Mouse (Mus musculus) liver, embryonic 15.5 days (tissue): ENCODE results near the gene Alk. TPM values are rescaled to one million over a fixed set of nuclear protein-coding genes. Genes with fewer than 3 reads are reported as not detected.

Experiments
- ATAC-seq: fragments of 200-750 bp; cut with Nextera tagmentation; 2 replicates; pipeline ENCODE4 v1.8.0; 2017; ENCODE audit warnings: moderate number of reproducible peaks, mild to moderate bottlenecking, moderate library complexity; ENCODE audit not compliant: insufficient read depth
- H3K27ac ChIP-seq: fragments of 300-500 bp; sonication (generic); replicated peaks from 2 replicates; pipeline ENCODE4 v1.5.1; 2015; ENCODE audit warnings: mild to moderate bottlenecking, inconsistent platforms
- H3K27me3 ChIP-seq: fragments of 300-500 bp; sonication (generic); 2 replicates; pipeline ENCODE4 v1.6.1; 2015; ENCODE audit warnings: mild to moderate bottlenecking, inconsistent platforms
- H3K36me3 ChIP-seq: fragments of 300-500 bp; sonication (generic); replicated peaks from 2 replicates; pipeline ENCODE4 v1.6.1; 2015; ENCODE audit warnings: moderate library complexity, mild to moderate bottlenecking, inconsistent platforms
- H3K4me1 ChIP-seq: fragments of 300-500 bp; sonication (generic); replicated peaks from 2 replicates; pipeline ENCODE4 v1.6.1; 2015; ENCODE audit warnings: inconsistent platforms
- H3K4me2 ChIP-seq: fragments of 300-500 bp; sonication (generic); 2 replicates; pipeline ENCODE4 v1.6.1; 2015; ENCODE audit warnings: moderate library complexity, mild to moderate bottlenecking, inconsistent platforms
- H3K4me3 ChIP-seq: fragments of 300-500 bp; sonication (generic); replicated peaks from 2 replicates; pipeline ENCODE4 v1.5.1; 2015; ENCODE audit warnings: mild to moderate bottlenecking, inconsistent platforms
- H3K9ac ChIP-seq: fragments of 300-500 bp; sonication (generic); 2 replicates; pipeline ENCODE4 v1.6.1; 2015; ENCODE audit warnings: moderate library complexity, mild to moderate bottlenecking, inconsistent platforms
- H3K9me3 ChIP-seq: fragments of 300-500 bp; sonication (generic); replicated peaks from 2 replicates; pipeline ENCODE4 v1.6.1; 2016; ENCODE audit warnings: inconsistent platforms
- WGBS: fragments of 180-500 bp; shearing (Covaris S2); methylation state at CpG from one replicate; pipeline ENCODE4 v1.1.7; 2015; ENCODE audit warnings: mixed read lengths; ENCODE audit not compliant: insufficient replicate concordance; 5-methylcytosine and 5-hydroxymethylcytosine counted together
- polyA plus RNA-seq: library from polyadenylated mRNA; unstranded; fragments of >200 nt; fragmentation: Nextera tagmentation; extraction: Ambion mirVana; gene quantifications from 2 replicates; pipeline ENCODE4 v1.2.1, GENCODE M21; 2015

The Alk gene
- polyA plus RNA-seq, 1 experiment from 2014 or later: 0.06 TPM

DNA sequence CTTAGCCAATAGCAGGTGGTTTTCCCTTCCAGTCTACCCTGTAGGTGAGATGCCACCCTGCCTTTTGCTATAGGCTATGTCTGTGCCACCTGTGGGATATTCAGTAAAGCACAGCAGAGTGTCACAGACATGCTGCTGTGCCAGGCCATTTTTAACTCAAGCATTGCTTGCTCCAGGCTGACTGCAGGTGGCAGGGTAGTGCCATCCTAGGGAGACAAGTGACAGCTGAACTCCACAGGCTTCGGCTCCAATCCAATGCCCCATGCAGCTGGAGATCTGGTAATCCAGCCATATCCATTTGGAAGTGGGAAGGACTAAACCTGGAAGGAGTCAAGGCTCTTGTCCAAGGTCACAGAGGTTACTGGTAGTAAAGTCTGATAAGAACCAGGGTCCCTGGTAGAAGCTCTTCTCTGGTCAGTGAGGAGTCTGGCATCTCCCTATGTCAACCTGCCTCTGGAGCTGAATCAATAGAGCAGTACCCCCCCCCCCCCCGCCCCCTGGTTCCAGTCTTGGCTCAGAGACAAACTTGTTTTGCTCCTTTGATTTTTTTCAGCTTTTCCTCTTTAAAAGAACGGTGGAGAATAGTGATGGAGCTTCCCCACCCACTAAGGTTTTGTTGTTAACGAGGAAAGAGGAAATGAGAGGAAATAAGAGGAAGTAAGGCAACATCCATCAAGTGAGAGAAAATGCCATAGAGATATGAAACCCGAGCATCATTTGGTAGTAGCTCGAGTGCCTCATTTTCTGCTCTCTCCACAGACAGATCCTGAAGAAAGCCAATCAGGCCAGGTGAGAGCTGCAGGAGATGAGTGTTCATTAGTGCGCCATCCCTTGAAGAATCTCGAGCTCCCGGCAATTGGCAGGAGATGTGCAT, 638.5 kb downstream of the Alk start:
- ATAC-seq: no peak
- no peak overlapping the region for H3K4me3 ChIP-seq
- no peaks in the 10 kb centered on the region for H3K9me3 ChIP-seq
- H3K9ac ChIP-seq: no peak overlapping the region
- H3K4me1 ChIP-seq: no peaks in the 10 kb centered on the region
- H3K27ac ChIP-seq: no peak overlapping the region
- H3K36me3 ChIP-seq: no peaks in the 10 kb centered on the region
- H3K4me2 ChIP-seq: no peak overlapping the region
- no peaks in the 10 kb centered on the region for H3K27me3 ChIP-seq
- WGBS: 29% methylated on average over 9 of the region's 9 CpGs

- H3K9me3 ChIP-seq: no peaks in the 10 kb centered on the region
- H3K4me3 ChIP-seq: no peak overlapping the region
- H3K27ac ChIP-seq: no peak overlapping the region
- WGBS: 45% methylated on average over 11 of the region's 11 CpGs
- no peak for ATAC-seq
- no peak overlapping the region for H3K9ac ChIP-seq
- no peaks in the 10 kb centered on the region for H3K27me3 ChIP-seq
- H3K4me2 ChIP-seq: no peak overlapping the region
- H3K36me3 ChIP-seq: no peaks in the 10 kb centered on the region
- no peaks in the 10 kb centered on the region for H3K4me1 ChIP-seq
Observed at GRCm38 (mm10) chr17:71964610-71965009, 639.8 kb downstream of the Alk start.

GRCm38 (mm10) chr17:71962746-71963145, 641.7 kb downstream of the Alk start:
- no peak overlapping the region for H3K27ac ChIP-seq
- no peak overlapping the region for H3K4me3 ChIP-seq
- H3K27me3 ChIP-seq: no peaks in the 10 kb centered on the region
- H3K9me3 ChIP-seq: no peaks in the 10 kb centered on the region
- H3K4me1 ChIP-seq: no peaks in the 10 kb centered on the region
- 44% methylated on average over 9 of the region's 9 CpGs for WGBS
- H3K9ac ChIP-seq: no peak overlapping the region
- H3K36me3 ChIP-seq: no peaks in the 10 kb centered on the region
- no peak overlapping the region for H3K4me2 ChIP-seq
- ATAC-seq: no peak

GRCm38 (mm10) chr17:71955011-71955410, 649.4 kb downstream of the Alk start:
- H3K4me1 ChIP-seq: no peaks in the 10 kb centered on the region
- 52% methylated on average over 7 of the region's 7 CpGs for WGBS
- no peaks in the 10 kb centered on the region for H3K27me3 ChIP-seq

GRCm38 (mm10) chr17:71954217-71954844, 650.1 kb downstream of the Alk start:
- no peak overlapping the region for H3K4me3 ChIP-seq
- H3K36me3 ChIP-seq: no peaks in the 10 kb centered on the region
- H3K27ac ChIP-seq: no peak overlapping the region
- no peaks in the 10 kb centered on the region for H3K27me3 ChIP-seq
- 72% methylated on average over 15 of the region's 15 CpGs for WGBS
- no peaks in the 10 kb centered on the region for H3K9me3 ChIP-seq
- no peak for ATAC-seq
- no peaks in the 10 kb centered on the region for H3K4me1 ChIP-seq
- no peak overlapping the region for H3K9ac ChIP-seq
- no peak overlapping the region for H3K4me2 ChIP-seq

More at GRCm38 (mm10) chr17:71955011-71955410, 649.4 kb downstream of the Alk start:
- Histone ChIP-seq H3K4me2 (no peak overlapping the region), H3K4me3 (no peak overlapping the region), H3K36me3 (no peaks in the 10 kb centered on the region), H3K9me3 (no peaks in the 10 kb centered on the region), H3K27ac (no peak overlapping the region), H3K9ac (no peak overlapping the region)
- ATAC-seq: no peak

GRCm38 (mm10) chr17:71950968-71951367, 653.5 kb downstream of the Alk start:
- Histone ChIP-seq H3K9me3 (no peaks in the 10 kb centered on the region), H3K4me3 (no peak overlapping the region), H3K27ac (no peak overlapping the region), H3K36me3 (no peaks in the 10 kb centered on the region), H3K4me1 (no peaks in the 10 kb centered on the region), H3K4me2 (no peak overlapping the region), H3K9ac (no peak overlapping the region), H3K27me3 (no peaks in the 10 kb centered on the region)
- ATAC-seq: no peak
- 67% methylated on average over 5 of the region's 5 CpGs for WGBS

- Histone ChIP-seq H3K27me3 (no peaks in the 10 kb centered on the region), H3K4me2 (no peak overlapping the region), H3K4me1 (no peaks in the 10 kb centered on the region), H3K9ac (no peak overlapping the region), H3K9me3 (no peaks in the 10 kb centered on the region), H3K36me3 (no peaks in the 10 kb centered on the region), H3K27ac (no peak overlapping the region), H3K4me3 (no peak overlapping the region)
- no peak for ATAC-seq
- 48% methylated on average over 5 of the region's 5 CpGs for WGBS
Observed at GRCm38 (mm10) chr17:71948687-71949086, 655.7 kb downstream of the Alk start.

- Histone ChIP-seq H3K4me1 (no peaks in the 10 kb centered on the region), H3K4me2 (no peak overlapping the region), H3K4me3 (no peak overlapping the region), H3K9me3 (no peaks in the 10 kb centered on the region), H3K9ac (no peak overlapping the region), H3K27me3 (no peaks in the 10 kb centered on the region), H3K27ac (no peak overlapping the region), H3K36me3 (no peaks in the 10 kb centered on the region)
- ATAC-seq: no peak
- WGBS: 38% methylated on average over 9 of the region's 9 CpGs
Observed at GRCm38 (mm10) chr17:71947452-71947851, 657.0 kb downstream of the Alk start.

DNA sequence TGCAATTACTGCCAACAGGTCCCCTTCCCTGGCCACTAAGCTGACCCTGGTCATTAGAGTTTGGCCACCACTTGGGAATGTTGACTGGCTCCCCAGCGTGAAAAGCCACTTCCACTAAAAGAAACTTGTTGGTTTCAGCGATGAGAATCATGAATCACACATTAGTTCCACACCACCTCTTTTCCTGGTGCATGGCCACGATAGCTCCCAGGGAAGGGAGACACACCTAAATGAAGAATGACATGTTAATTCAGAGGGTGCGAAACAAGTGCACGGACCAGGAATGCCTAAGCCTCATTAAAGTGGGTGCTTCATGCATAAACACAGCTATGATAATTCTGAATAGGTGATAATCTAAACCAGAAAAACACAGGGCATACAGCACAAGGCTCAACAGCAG, 660.4 kb downstream of the Alk start:
- Histone ChIP-seq H3K36me3 (no peaks in the 10 kb centered on the region), H3K27ac (no peak overlapping the region), H3K4me2 (no peak overlapping the region), H3K9me3 (no peaks in the 10 kb centered on the region), H3K9ac (no peak overlapping the region), H3K27me3 (no peaks in the 10 kb centered on the region), H3K4me1 (no peaks in the 10 kb centered on the region), H3K4me3 (no peak overlapping the region)
- ATAC-seq: no peak
- 67% methylated on average over 5 of the region's 5 CpGs for WGBS

DNA sequence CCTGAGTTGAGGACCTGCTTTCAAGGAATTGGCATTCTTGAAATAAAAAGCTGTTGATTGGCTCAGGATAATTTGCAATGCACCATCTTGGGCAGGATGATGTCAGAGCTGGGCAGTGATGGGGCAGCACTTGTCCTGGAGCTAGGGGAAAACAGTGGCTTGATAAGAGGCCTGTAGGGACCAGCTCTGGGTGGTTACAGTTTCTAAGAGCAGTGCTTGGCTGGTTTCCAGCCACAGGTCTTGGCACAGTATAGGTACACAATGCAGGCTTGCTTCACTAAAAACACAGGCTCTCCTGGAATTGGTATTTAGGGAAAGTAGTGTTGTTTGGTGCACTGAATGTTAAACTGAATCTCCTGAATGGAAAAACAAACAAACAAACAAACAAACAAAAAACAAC, 662.4 kb downstream of the Alk start:
- no peaks in the 10 kb centered on the region for H3K4me1 ChIP-seq
- no peaks in the 10 kb centered on the region for H3K36me3 ChIP-seq
- ATAC-seq: no peak
- no peak overlapping the region for H3K9ac ChIP-seq
- H3K4me2 ChIP-seq: no peak overlapping the region
- H3K9me3 ChIP-seq: no peaks in the 10 kb centered on the region
- H3K4me3 ChIP-seq: no peak overlapping the region
- H3K27ac ChIP-seq: no peak overlapping the region
- H3K27me3 ChIP-seq: no peaks in the 10 kb centered on the region

DNA sequence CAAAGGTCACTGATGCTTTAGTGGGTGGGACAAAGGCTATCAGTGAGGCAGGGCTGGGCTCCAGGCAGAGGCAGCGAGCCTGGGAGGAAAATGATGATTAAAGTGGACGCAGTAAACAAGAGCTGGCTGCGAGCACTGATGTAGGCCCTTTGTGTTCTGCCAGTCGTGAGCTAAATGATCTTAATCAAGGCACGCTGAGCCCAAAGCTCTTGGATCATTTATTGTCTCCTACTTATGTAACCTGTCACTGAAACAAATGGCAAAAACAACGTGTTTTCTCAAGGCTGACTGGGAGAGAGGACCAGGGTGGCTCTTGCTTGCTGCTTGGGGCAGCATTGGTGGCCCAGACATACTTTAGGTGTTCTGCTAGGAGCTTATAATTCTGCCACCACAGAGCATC, 663.0 kb downstream of the Alk start:
- H3K9me3 ChIP-seq: no peaks in the 10 kb centered on the region
- 52% methylated on average over 6 of the region's 6 CpGs for WGBS
- no peak overlapping the region for H3K9ac ChIP-seq
- no peaks in the 10 kb centered on the region for H3K36me3 ChIP-seq
- no peaks in the 10 kb centered on the region for H3K4me1 ChIP-seq
- no peak overlapping the region for H3K4me3 ChIP-seq
- H3K27ac ChIP-seq: no peak overlapping the region
- ATAC-seq: no peak
- no peaks in the 10 kb centered on the region for H3K27me3 ChIP-seq
- no peak overlapping the region for H3K4me2 ChIP-seq

- H3K9me3 ChIP-seq: no peaks in the 10 kb centered on the region
- H3K4me2 ChIP-seq: no peak overlapping the region
- no peaks in the 10 kb centered on the region for H3K27me3 ChIP-seq
- no peak overlapping the region for H3K9ac ChIP-seq
- no peak for ATAC-seq
- H3K4me1 ChIP-seq: no peaks in the 10 kb centered on the region
- H3K4me3 ChIP-seq: no peak overlapping the region
- H3K36me3 ChIP-seq: no peaks in the 10 kb centered on the region
- H3K27ac ChIP-seq: no peak overlapping the region
Observed at GRCm38 (mm10) chr17:71936681-71937080, 667.7 kb downstream of the Alk start.
